Mouse (Mus musculus) thymus, adult 2 months (tissue): ENCODE measurements around the gene Tbx19. TPM values are rescaled to one million over a fixed set of nuclear protein-coding genes. Genes with fewer than 3 reads are reported as not detected.
A peak's percentile ranks its signal among the peaks of the same experiment; 100 is the strongest.

Source experiments
- DNase-seq: peaks from one replicate; pipeline ENCODE4 v3.0.0; 2021
- H3K27ac ChIP-seq: fragments of 200-500 bp; 2 replicates; pipeline ENCODE4 v1.5.1; 2012; ENCODE audit warnings: low read length, control low read depth; ENCODE audit not compliant: control insufficient read depth, insufficient read depth
- H3K27me3 ChIP-seq: fragments of 200-500 bp; 2 replicates; pipeline ENCODE4 v1.6.1; 2012; ENCODE audit warnings: mild to moderate bottlenecking, low read length, moderate library complexity, mixed read lengths; ENCODE audit not compliant: control insufficient read depth, insufficient read depth
- H3K36me3 ChIP-seq: fragments of 200-500 bp; 2 replicates; pipeline ENCODE4 v1.6.1; 2012; ENCODE audit warnings: mild to moderate bottlenecking, low read length, moderate library complexity; ENCODE audit not compliant: control insufficient read depth, insufficient read depth
- H3K4me1 ChIP-seq: fragments of 200-500 bp; replicated peaks from 2 replicates; pipeline ENCODE4 v1.6.1; 2012; ENCODE audit warnings: low read length; ENCODE audit not compliant: control insufficient read depth, insufficient read depth
- H3K4me3 ChIP-seq: fragments of 200-500 bp; 2 replicates; pipeline ENCODE4 v1.5.1; 2012; ENCODE audit warnings: mild to moderate bottlenecking, low read length, control low read depth, moderate library complexity; ENCODE audit not compliant: control insufficient read depth, insufficient read depth
- CTCF ChIP-seq: fragments of 200-500 bp; IDR thresholded peaks from 2 replicates; pipeline ENCODE4 v1.5.1; 2012; ENCODE audit warnings: mild to moderate bottlenecking, control low read depth, low read length, moderate library complexity, borderline replicate concordance; ENCODE audit not compliant: control insufficient read depth, poor library complexity, insufficient read depth; ENCODE audit errors: extremely low read depth
- POLR2A ChIP-seq: fragments of 200-500 bp; IDR thresholded peaks from 2 replicates; pipeline ENCODE4 v1.6.1; 2012; ENCODE audit warnings: mild to moderate bottlenecking, low read length, control low read depth, moderate library complexity; ENCODE audit not compliant: control insufficient read depth, poor library complexity, insufficient read depth; ENCODE audit errors: extremely low read depth
- WGBS: fragments of 180-500 bp; shearing (Covaris S2); methylation state at CpG from one replicate; pipeline ENCODE4 v1.1.7; 2018; 5-methylcytosine and 5-hydroxymethylcytosine counted together
- polyA plus RNA-seq: library from polyadenylated mRNA; depleted of rRNA; stranded (reverse); fragments of >200 nt; gene quantifications from 2 replicates; pipeline ENCODE4 v1.2.3, GENCODE M21; 2012

The Tbx19 gene
- polyA plus RNA-seq, 1 experiment: 10.3 TPM

- no peak for DNase-seq
- TF ChIP-seq POLR2A (no peak), CTCF (no peak)
- Histone ChIP-seq H3K4me1 (no peaks in the 10 kb centered on the region), H3K27me3 (no peaks in the 10 kb centered on the region), H3K36me3 (no peaks in the 10 kb centered on the region), H3K27ac (no peak overlapping the region), H3K4me3 (no peak overlapping the region)
- 40% methylated on average over 2 of the region's 2 CpGs for WGBS
These were observed 26.7 kb downstream of the Tbx19 start for GRCm38 (mm10) chr1:165133858-165134257.

GRCm38 (mm10) chr1:165133279-165133678 is 27.3 kb downstream of the Tbx19 start:
- WGBS: 73% methylated on average over 5 of the region's 5 CpGs
- Histone ChIP-seq H3K27me3 (no peaks in the 10 kb centered on the region), H3K4me3 (no peak overlapping the region), H3K36me3 (no peaks in the 10 kb centered on the region), H3K27ac (no peak overlapping the region), H3K4me1 (no peaks in the 10 kb centered on the region)
- no peak for DNase-seq
- TF ChIP-seq POLR2A (no peak), CTCF (no peak)

GRCm38 (mm10) chr1:165132187-165132877 is 28.2 kb downstream of the Tbx19 start:
- Histone ChIP-seq H3K36me3 (no peaks in the 10 kb centered on the region), H3K27ac (no peak overlapping the region), H3K27me3 (no peaks in the 10 kb centered on the region), H3K4me3 (no peak overlapping the region), H3K4me1 (no peaks in the 10 kb centered on the region)
- TF ChIP-seq POLR2A (no peak), CTCF (no peak)
- peak; percentile 84 for DNase-seq
- 65% methylated on average over 14 of the region's 14 CpGs for WGBS

GRCm38 (mm10) chr1:165129573-165129972 is 31.0 kb downstream of the Tbx19 start:
- H3K27ac ChIP-seq: no peak overlapping the region
- H3K4me3 ChIP-seq: no peak overlapping the region
- TF ChIP-seq POLR2A (no peak), CTCF (no peak)
- no peaks in the 10 kb centered on the region; the same call in 1 of the 2 replicates for H3K27me3 ChIP-seq
- DNase-seq: no peak
- WGBS: 71% methylated on average over 5 of the region's 5 CpGs
- H3K36me3 ChIP-seq: no peaks in the 10 kb centered on the region
- no peaks in the 10 kb centered on the region for H3K4me1 ChIP-seq

GRCm38 (mm10) chr1:165121096-165121495 is 39.5 kb downstream of the Tbx19 start:
- Histone ChIP-seq H3K27ac (no peak overlapping the region), H3K36me3 (no peaks in the 10 kb centered on the region), H3K4me1 (0 out of 2 replicates have a peak, but pooled peaks cover 4% of the 10 kb centered on the region), H3K27me3 (no peaks in the 10 kb centered on the region; the same call in 1 of the 2 replicates), H3K4me3 (no peak overlapping the region)
- TF ChIP-seq CTCF (no peak), POLR2A (no peak)
- no peak for DNase-seq
- WGBS: 86% methylated on average over 7 of the region's 7 CpGs

GRCm38 (mm10) chr1:165120349-165120898 is 40.1 kb downstream of the Tbx19 start:
- Histone ChIP-seq H3K36me3 (no peaks in the 10 kb centered on the region), H3K4me3 (no peak overlapping the region), H3K27ac (no peak overlapping the region), H3K4me1 (0 out of 2 replicates have a peak, but pooled peaks cover 4% of the 10 kb centered on the region), H3K27me3 (no peaks in the 10 kb centered on the region; the same call in 1 of the 2 replicates)
- peak; percentile 86 for DNase-seq
- 11% methylated on average over 21 of the region's 21 CpGs for WGBS
- TF ChIP-seq CTCF (peak; percentile 79), POLR2A (no peak)

GRCm38 (mm10) chr1:165119760-165120159 is 40.8 kb downstream of the Tbx19 start:
- Histone ChIP-seq H3K27ac (no peak overlapping the region), H3K36me3 (no peaks in the 10 kb centered on the region), H3K4me3 (no peak overlapping the region), H3K27me3 (no peaks in the 10 kb centered on the region), H3K4me1 (peaks cover 9% of the 10 kb centered on the region; the same call in 1 of the 2 replicates)
- WGBS: 77% methylated on average over 9 of the region's 9 CpGs
- TF ChIP-seq POLR2A (no peak), CTCF (no peak)
- no peak for DNase-seq
